Mouse (Mus musculus) erythroblast, adult 5-6 weeks (primary cell): ENCODE results near the gene Gpd2. TPM values are rescaled to one million over a fixed set of nuclear protein-coding genes. Genes with fewer than 3 reads are reported as not detected.

Source experiments
- ATAC-seq: replicated peaks from 2 replicates; pipeline ENCODE4 v1.8.0; 2016; ENCODE audit warnings: moderate number of reproducible peaks, mild to moderate bottlenecking, moderate TSS enrichment, inconsistent platforms; ENCODE audit not compliant: poor library complexity, low FRiP score, severe bottlenecking
- total RNA-seq, 2 experiments: library from RNA; stranded (forward) in 1 of 2; stranded (reverse) in 1 of 2; fragments of 150-400 nt in 1 of 2; fragments of 200-764, 138-1000 nt in 1 of 2; gene quantifications; 2 replicates each; pipeline versions ENCODE4 v1.2.3 to v1.2.4; 2015 to 2017; ENCODE audit warnings: low replicate concordance in 2 of 2

Gpd2 gene
- total RNA-seq, 2 experiments from 2014 or later: 9.4 to 11.4 TPM

- no peak for ATAC-seq
Measured at GRCm38 (mm10) chr2:57287986-57288385, 50.6 kb downstream of the Gpd2 start.

- ATAC-seq: no peak
Measured at GRCm38 (mm10) chr2:57293571-57293970, 56.1 kb downstream of the Gpd2 start.

- ATAC-seq: no peak
Measured at GRCm38 (mm10) chr2:57296069-57296468, 58.6 kb downstream of the Gpd2 start.

GRCm38 (mm10) chr2:57297226-57297625 lies 59.8 kb downstream of the Gpd2 start:
- no peak for ATAC-seq

- no peak for ATAC-seq
Measured at GRCm38 (mm10) chr2:57301539-57301938, 64.1 kb downstream of the Gpd2 start.

- no peak for ATAC-seq
Measured at GRCm38 (mm10) chr2:57304212-57304611, 66.8 kb downstream of the Gpd2 start.

- no peak for ATAC-seq
Measured at GRCm38 (mm10) chr2:57312268-57312797, 74.9 kb downstream of the Gpd2 start.

- 0 out of 2 replicates have a peak, but pooled peaks have one; percentile 69 for ATAC-seq
Measured at GRCm38 (mm10) chr2:57316055-57316454, 78.6 kb downstream of the Gpd2 start.

- peak; percentile 62; the same call in 1 of the 2 replicates for ATAC-seq
Measured at GRCm38 (mm10) chr2:57318336-57318735, 80.9 kb downstream of the Gpd2 start.

GRCm38 (mm10) chr2:57326091-57326490 lies 88.7 kb downstream of the Gpd2 start:
- ATAC-seq: no peak

GRCm38 (mm10) chr2:57329327-57329726 lies 91.9 kb downstream of the Gpd2 start:
- ATAC-seq: no peak

GRCm38 (mm10) chr2:57330812-57331211 lies 93.4 kb downstream of the Gpd2 start:
- ATAC-seq: no peak

GRCm38 (mm10) chr2:57331266-57331665 lies 93.8 kb downstream of the Gpd2 start:
- no peak for ATAC-seq

GRCm38 (mm10) chr2:57333481-57333880 lies 96.0 kb downstream of the Gpd2 start:
- ATAC-seq: no peak

GRCm38 (mm10) chr2:57335397-57335796 lies 98.0 kb downstream of the Gpd2 start:
- no peak for ATAC-seq

- no peak for ATAC-seq
Measured at GRCm38 (mm10) chr2:57338779-57339178, 101.3 kb downstream of the Gpd2 start.

- ATAC-seq: no peak
Measured at GRCm38 (mm10) chr2:57342910-57343309, 105.5 kb downstream of the Gpd2 start.

GRCm38 (mm10) chr2:57350615-57351014 lies 113.2 kb downstream of the Gpd2 start:
- ATAC-seq: peak; percentile 99

- no peak for ATAC-seq
Measured at GRCm38 (mm10) chr2:57353722-57354432, 116.4 kb downstream of the Gpd2 start.

GRCm38 (mm10) chr2:57354848-57355247 lies 117.4 kb downstream of the Gpd2 start:
- ATAC-seq: no peak

- ATAC-seq: no peak
Measured at GRCm38 (mm10) chr2:57356222-57356822, 118.9 kb downstream of the Gpd2 start.
